Mouse (Mus musculus): ENCODE data around the gene Csnk1g1. TPM values are rescaled to one million over a fixed set of nuclear protein-coding genes. Genes with fewer than 3 reads are reported as not detected.
A peak's percentile ranks its signal among the peaks of the same experiment; 100 is the strongest.

Gene Csnk1g1
- total RNA-seq (2021): 10 to 100 TPM; 43.4 to 45.0 TPM

GRCm38 (mm10) chr9:65908394-65909300 lies at the start of gene Csnk1g1, which contains the start of gene Trip4:
TSS of gene Csnk1g1 (plus strand) at chr9:65908924.
TSS of gene Trip4 (minus strand) at chr9:65908794.
- intact Hi-C loops (cut with DNase I): loop anchor here (2.0 kb wide), 1 partner anchor 96 kb away; no protein-coding TSS in a partner anchor
- peak; percentile 93 to 99 for DNase-seq (ENCODE audit: low spot score in 2 of 2)

GRCm38 (mm10) chr9:65859656-65860055 lies 49.1 kb upstream of the Csnk1g1 start:
- intact Hi-C loops (cut with DNase I): no loop called here
- DNase-seq (ENCODE audit: low spot score in 2 of 2): no peak

DNA sequence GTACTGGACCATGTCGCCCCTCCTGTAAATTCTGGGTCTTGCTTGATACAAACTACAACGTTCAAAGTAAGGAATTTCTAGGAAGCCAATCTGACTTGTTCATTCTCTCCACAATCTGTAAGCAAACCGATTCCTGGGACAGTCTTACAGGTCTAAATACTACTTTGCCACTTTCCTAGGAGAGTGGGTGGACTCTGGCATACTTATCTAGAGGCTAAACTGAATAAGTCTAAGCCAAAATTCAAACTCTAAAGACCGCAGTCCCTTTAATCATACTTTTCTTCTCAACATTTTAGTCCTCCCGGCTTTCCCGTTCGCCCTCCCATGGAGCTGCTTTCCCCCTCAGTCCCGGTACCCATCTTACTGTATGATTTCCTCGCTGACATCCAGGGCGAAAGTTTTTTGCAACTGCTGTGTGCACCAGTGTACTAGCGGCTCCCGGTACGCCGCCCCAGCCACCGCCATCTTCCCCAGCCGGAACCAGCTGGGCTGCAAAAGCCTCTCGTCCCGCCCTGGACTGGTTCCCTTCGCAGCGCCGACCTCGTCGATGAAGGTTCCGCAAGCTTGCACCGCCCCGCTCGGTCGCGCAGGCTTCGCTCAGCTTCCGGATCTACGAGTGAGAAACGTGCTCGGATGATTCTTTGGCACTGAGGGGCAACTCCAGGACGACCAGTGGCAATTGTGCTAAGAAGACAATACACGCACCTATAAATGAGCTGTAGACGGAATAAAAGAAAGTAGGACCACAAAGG lies 24.0 kb upstream of the Csnk1g1 start:
- intact Hi-C loops (cut with DNase I): no loop called here
- DNase-seq (ENCODE audit: low spot score in 2 of 2): peak; percentile 85 to 89

DNA sequence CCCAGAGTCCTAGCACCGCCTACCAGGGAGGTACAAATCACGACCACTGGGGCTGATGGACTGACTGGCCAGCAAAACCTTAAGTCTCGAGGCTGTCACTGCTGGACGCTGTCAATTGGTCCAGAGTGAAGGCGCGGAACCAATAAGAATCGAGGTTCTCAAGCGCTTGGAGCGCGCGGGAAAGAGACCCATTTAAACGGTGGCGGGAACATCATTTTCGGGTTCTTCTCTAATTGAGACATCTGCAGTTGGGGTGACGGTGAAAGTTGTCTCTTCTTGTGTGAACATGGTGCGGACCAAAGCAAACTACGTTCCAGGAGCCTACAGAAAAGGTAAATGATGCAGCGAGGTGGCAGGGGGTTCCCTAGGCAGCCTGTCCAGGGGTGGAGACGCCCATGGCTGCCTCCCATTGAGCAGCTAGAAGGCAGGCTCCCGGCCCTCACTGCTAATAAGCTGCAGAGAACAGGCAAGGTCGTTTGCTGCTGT lies 18.5 kb upstream of the Csnk1g1 start, which contains the start of gene Pclaf:
Pclaf (plus strand) TSS at position 95 of the 486 bp plus-strand sequence.
- peak; percentile 42 to 68 for DNase-seq (ENCODE audit: low spot score in 2 of 2)
- intact Hi-C loops (cut with DNase I): no loop called here

DNA sequence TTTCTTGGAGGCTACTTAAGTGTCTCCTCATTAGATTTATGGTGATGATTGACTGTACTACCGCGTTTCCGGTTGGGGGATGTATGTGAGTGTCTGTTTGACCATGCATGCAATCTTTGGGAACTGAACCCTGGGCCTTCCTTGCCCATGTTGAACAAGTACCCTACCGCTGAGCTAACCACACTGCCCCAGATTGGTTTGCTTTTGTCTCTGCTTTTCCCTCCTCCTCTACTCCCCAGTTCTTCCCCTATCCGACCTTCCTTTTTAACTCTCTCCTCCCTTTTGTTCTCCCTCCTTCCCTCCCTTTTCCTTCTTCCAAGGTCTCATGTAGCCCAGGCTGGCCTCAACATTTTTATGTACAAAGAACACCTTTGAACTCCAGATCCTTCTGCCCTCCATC lies 17.6 kb upstream of the Csnk1g1 start:
- intact Hi-C loops (cut with DNase I): no loop called here
- DNase-seq (ENCODE audit: low spot score in 2 of 2): no peak

DNA sequence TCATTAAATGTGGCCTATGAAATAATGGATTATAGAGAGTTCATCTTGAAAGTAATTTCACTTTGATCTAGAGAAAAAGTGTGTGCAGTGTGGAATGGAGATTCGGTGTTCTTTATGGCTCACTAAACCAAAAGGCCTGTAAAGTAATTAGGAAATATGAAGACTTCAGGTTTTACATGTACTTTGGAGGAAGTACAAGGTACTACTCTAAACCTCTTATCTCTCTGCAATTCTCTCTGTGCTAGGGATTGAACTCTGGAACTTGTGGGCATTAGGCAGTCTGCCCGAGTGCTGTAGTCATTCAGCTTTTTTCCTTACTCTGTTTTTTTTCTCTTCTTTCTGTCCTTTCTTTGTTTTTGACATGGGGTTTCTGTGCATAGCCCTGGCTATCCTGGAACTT lies 11.7 kb upstream of the Csnk1g1 start:
- DNase-seq (ENCODE audit: low spot score in 2 of 2): no peak
- intact Hi-C loops (cut with DNase I): no loop called here

DNA sequence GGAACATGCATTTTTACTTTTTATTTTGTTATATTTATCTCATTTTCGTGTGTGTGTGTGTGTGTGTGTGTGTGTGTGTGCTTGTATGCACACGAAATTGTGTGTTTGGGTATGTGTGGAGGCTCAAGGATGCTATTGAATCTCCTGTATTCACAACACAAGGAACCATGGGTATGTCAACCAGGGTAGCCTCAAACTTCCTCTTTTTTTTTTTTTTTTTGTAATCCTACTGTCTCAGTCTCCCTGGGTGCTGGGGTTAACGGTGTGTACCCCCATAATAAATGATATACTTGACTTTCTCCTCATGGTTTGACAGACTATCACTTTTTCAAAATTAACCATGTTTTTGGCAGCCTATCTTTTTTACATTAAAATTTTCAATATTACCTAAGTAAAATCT lies 5.8 kb upstream of the Csnk1g1 start:
- no peak for DNase-seq (ENCODE audit: low spot score in 2 of 2)
- intact Hi-C loops (cut with DNase I): no loop called here

DNA sequence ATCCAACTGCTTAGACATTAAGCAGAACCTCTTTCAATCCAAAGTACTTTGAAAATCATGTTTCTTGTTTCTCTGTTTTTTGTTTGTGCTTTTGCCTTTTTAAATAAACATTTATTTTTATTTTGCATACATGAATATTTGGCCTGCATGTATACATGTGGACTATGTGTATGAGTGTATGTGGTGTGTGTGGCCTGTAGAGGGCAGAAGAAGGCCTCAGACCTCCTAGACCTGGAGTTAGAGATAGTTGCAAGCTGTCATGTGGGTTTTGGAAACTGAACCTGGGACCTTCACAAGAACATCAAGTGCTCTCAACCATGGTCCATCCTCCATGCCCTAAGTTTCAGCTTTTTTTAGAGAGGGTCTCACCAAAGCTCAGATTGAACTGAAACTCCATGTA lies 5.3 kb upstream of the Csnk1g1 start:
- DNase-seq (ENCODE audit: low spot score in 2 of 2): no peak
- intact Hi-C loops (cut with DNase I): no loop called here

GRCm38 (mm10) chr9:65909301-65909801 lies 627 bp downstream of the Csnk1g1 start:
- peak; percentile 41 to 57 for DNase-seq (ENCODE audit: low spot score in 2 of 2)
- intact Hi-C loops (cut with DNase I): loop anchor here (2.0 kb wide), 1 partner anchor 95 kb away; no protein-coding TSS in a partner anchor

DNA sequence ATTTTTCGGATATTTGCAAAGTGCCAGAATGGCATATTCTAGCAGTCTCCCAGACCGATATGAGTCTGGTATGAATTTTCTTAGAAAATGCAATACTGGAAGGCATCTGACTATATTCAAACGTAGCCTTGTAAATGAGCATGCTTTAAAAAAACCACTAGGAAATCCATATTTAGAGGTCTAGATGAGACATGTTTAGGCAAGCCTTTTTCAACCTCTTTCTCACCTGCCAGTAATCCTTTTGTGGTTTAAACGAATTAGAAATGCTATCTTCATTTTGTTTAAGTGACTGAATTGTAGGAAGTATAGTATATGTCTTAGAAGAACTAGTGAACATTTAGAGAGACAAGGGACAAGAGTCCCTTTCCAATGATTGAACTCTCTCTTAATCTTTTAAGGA lies 1.1 kb downstream of the Csnk1g1 start:
- no peak for DNase-seq (ENCODE audit: low spot score in 2 of 2)
- intact Hi-C loops (cut with DNase I): loop anchor here (2.0 kb wide), 1 partner anchor 95 kb away; no protein-coding TSS in a partner anchor

DNA sequence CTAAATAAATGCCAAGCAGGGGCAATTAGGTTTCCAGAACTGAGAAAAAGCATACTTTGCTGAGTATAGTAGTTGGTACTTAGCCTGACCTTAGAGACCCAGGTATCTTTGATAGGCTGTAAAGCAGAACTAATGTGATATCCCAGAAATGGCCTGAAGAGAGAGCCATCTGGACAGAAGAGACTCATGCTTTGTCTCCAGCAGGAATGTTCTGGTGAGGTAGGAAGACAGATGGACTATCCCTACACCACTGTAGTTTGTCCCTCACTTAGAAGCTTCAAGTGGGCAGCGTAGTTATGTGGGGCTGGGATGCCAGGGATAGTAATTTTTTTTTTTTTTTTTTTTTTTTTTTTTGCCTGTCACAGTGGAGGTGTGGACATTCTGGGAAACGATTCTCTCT lies 5.3 kb downstream of the Csnk1g1 start:
- peak; percentile 17 to 80 for DNase-seq (ENCODE audit: low spot score in 2 of 2)
- intact Hi-C loops (cut with DNase I): no loop called here

- no peak for DNase-seq (ENCODE audit: low spot score in 2 of 2)
- intact Hi-C loops (cut with DNase I): no loop called here
Observed at GRCm38 (mm10) chr9:65917015-65917414, 8.3 kb downstream of the Csnk1g1 start.

GRCm38 (mm10) chr9:65928456-65928855 lies 19.7 kb downstream of the Csnk1g1 start:
- no peak for DNase-seq (ENCODE audit: low spot score in 2 of 2)
- intact Hi-C loops (cut with DNase I): no loop called here

- intact Hi-C loops (cut with DNase I): no loop called here
- no peak for DNase-seq (ENCODE audit: low spot score in 2 of 2)
Observed at GRCm38 (mm10) chr9:65929826-65930225, 21.1 kb downstream of the Csnk1g1 start.

DNA sequence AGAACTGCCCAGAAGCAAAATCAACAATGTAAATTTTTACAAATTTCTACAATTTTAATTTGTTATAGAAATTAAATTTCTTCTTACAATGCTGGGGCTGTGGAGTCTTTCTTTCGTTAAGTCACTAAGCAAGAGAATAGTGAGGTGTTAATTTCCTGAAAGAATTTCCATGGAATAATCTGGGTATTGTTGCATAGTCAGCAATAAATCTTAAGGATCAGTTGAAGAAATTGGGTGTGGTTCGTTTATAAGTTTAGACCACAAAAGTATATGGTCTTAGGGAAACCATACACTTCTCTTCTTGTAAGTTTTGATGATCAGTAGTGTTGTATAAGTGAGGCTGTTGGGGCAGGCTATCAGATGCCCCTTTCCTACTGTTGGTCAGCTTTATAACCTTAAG lies 28.8 kb downstream of the Csnk1g1 start:
- no peak for DNase-seq (ENCODE audit: low spot score in 2 of 2)
- intact Hi-C loops (cut with DNase I): no loop called here

GRCm38 (mm10) chr9:65951082-65951587 lies 42.4 kb downstream of the Csnk1g1 start:
- intact Hi-C loops (cut with DNase I): no loop called here
- no peak for DNase-seq (ENCODE audit: low spot score in 2 of 2)

DNA sequence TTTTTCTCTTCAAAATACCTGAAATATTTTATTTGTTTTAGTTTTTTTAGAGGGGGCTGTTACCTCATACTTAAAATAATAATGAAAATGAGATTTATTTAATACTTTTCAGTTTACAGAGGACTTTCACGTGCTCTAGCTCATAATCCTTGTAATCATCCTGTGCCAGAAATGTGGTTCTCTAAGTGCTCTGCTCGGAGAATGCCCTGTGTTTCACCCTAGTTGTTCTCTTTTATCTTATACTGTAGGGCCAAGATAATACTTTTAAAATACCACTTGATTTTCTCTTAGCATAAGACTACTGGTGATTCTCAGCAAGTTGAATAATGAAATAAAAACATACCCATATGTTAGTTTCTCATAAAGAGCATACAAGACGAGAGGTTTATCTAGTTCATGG lies 61.3 kb downstream of the Csnk1g1 start:
- no peak for DNase-seq (ENCODE audit: low spot score in 2 of 2)
- intact Hi-C loops (cut with DNase I): no loop called here

DNA sequence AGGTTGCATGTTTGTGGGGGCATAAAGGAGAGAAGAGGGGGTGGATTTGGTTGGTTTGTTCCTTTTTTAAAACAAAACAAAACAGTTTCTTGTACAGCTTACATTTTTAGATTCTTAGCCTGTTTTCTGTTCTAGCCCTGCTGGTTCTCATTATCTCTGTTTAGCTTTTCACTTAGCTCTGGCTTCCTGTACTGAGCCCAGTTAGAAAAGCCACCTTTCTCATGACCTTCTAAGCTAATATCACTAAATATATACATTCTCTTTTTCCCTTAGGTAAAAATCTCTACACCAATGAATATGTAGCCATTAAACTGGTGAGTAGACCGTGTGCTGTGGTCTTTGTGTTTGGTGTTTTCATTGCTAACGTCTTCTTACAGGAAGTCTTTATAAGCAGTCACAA lies 64.5 kb downstream of the Csnk1g1 start:
- intact Hi-C loops (cut with DNase I): no loop called here
- DNase-seq (ENCODE audit: low spot score in 2 of 2): no peak

- intact Hi-C loops (cut with DNase I): no loop called here
- DNase-seq (ENCODE audit: low spot score in 2 of 2): no peak
Observed at GRCm38 (mm10) chr9:65975886-65976285, 67.2 kb downstream of the Csnk1g1 start.

DNA sequence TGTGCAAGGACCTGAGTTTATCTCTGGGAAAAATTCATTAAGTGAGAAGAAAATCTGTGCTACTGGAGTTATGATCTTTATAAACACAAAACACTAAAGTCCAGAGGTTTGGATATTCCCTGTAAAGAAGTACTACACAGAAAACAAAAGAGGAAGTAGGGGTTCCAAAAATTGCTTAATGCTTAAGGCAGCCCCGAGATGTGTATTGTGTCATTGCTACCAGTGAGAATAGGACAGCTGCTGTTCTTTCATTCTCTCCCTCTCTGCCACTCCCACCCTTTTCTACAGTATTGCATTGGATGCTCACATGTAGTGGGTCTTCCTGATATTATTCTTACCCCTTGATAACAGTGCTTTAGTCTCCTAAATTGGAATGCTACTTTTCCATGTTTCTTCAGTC lies 74.1 kb downstream of the Csnk1g1 start:
- intact Hi-C loops (cut with DNase I): no loop called here
- DNase-seq (ENCODE audit: low spot score in 2 of 2): no peak
